Mouse (Mus musculus) fat pad, adult 2 months (tissue): ENCODE measurements around the gene Ubr7.

Experiments
- DNase-seq: peaks from one replicate; pipeline ENCODE4 v3.0.0-alpha.2; 2011; ENCODE audit warnings: low read depth, low spot score; ENCODE audit errors: extremely low read depth

The Ubr7 gene

DNA sequence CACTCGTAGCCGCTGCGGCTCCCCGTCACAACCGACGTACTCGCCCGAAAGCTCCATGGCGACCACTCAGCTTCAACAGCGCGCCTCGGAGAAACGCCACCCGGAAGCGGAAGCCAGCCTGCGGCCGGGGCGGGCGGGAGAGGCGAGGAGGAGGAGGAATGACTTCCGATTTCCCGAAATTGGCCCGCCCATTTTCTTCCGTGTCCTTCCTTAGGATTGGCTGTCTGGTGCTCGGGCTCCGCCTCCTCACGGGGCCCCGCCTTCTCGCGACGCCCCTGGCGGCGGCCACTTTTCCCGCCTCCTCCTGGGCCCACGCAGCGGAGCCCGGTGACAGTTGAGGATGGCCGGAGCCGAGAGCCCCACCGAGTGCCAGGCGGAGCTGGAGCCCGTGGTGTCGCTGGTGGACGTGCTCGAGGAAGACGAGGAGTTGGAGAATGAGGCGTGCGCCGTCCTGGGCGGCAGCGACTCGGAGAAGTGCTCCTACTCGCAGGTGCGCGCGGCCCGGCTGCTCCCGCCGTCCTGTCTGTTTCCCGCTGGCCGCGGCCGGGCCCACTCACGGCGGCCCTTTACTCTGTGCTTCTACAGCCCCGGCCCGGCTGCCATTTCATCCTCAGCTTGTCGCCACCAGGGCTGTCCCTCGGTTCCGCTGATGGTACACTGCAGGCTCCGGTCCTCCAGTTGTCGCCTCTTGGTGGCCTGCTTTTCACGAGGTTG lies at the start of gene Ubr7, which contains the start of the genes Gm28051 and Gon7:
Gene Ubr7 (plus strand): TSS at position 279 of the 714 bp plus-strand sequence.
Gene Gm28051 (minus strand): TSS at position 77 of the 714 bp plus-strand sequence.
Gene Gon7 (minus strand): TSS at position 115 of the 714 bp plus-strand sequence.
- DNase-seq = peak; percentile 75

DNA sequence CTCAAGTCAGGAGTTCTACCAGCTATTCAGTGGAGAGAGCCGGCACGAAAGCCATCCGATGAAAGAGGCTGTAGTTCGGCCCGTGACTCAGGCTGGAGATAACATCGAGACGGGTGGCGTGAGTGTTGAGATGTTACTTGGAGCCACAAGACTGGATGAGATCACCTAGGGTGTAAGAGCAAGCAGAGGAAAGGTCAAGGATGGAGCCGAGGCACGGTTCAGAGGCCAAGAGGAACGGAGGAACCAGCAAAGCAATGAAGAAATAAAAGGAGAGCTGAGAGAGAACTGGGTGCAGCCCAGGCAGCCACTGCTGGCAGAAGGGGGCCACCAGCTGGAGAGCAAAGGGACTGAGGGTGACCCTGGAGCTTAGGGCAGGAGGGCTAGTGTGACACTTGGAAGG lies 49.5 kb upstream of the Ubr7 start:
- DNase-seq = no peak

DNA sequence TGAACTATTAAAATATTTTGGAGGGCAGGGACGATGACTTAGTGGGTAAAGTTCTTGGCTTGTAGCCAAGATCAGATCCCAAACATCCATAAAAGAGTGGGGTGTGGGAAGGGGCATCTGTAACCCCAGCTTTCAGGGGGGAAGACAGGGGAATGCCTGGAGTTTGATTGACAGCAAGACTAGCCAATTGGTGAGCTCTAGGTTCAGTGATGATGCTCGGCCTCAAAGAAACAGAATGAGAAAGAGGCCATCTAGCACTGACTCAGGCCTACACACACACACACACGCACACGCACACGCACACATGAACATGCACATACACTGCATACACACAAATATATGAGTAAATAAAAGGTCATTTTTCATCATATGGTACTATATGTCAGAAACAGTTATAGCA lies 47.9 kb upstream of the Ubr7 start:
- DNase-seq = no peak

- DNase-seq = no peak
Measured at GRCm38 (mm10) chr12:102710851-102711375, 46.9 kb upstream of the Ubr7 start.

DNA sequence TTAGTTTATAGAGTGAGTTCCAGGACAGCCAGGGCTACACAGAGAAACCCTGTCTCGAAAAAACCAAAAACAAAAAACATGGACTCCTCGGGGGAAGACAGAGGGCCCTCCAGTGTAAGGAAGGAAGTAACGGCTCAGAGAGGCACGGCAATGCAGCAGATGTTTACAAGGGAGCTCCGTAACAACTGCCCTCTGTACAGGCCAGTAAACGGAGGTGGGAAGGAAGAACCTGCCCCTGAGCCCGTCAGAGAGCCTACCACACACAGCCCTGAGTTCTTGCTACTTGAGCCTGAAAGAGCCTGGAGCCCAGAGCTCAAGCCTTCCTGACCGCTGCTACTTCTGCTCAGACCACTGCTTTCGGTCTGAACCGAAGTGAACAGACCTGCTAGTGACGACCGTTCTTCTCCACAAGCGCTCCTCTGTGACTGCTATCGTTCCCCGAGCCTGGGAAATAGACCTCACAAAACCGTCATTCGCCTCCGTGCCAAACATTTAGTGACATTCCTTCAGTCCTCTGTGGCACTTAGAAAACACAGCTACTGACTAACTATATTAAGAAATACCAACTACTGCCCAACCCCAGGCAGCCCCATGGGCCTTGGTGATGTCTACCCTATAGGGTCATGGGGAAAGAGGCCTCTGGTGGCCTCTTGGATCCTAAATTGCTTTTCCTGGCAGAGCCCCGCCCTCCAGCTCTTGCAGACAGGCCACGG lies 44.5 kb upstream of the Ubr7 start:
- no peak for DNase-seq

GRCm38 (mm10) chr12:102714116-102714515 lies 43.7 kb upstream of the Ubr7 start:
- no peak for DNase-seq

- no peak for DNase-seq
Measured at GRCm38 (mm10) chr12:102714654-102715395, 42.9 kb upstream of the Ubr7 start.

- DNase-seq = no peak
Measured at GRCm38 (mm10) chr12:102719552-102720315, 38.0 kb upstream of the Ubr7 start.

DNA sequence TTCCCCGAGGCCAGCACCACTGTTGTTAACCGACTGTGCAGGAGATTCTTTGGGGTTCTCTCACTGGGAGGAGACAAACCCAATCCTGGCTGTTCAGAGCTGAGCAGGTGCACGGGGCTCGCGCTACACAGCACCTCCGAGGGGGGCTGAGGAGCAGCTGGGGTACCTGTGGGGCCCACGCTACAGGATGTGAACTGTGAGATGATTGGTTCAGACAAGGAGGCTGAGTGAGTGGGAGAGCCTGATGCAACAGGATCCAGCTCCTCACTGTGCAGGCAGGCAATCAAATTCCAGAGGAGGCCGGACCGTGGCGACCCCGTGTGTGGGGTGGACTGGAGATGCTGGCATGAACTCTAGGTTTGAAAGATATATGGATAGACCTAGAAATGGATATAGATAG lies 35.3 kb upstream of the Ubr7 start:
- DNase-seq = no peak

GRCm38 (mm10) chr12:102722966-102723365 lies 34.8 kb upstream of the Ubr7 start:
- no peak for DNase-seq

GRCm38 (mm10) chr12:102723861-102724260 lies 33.9 kb upstream of the Ubr7 start:
- DNase-seq = no peak

DNA sequence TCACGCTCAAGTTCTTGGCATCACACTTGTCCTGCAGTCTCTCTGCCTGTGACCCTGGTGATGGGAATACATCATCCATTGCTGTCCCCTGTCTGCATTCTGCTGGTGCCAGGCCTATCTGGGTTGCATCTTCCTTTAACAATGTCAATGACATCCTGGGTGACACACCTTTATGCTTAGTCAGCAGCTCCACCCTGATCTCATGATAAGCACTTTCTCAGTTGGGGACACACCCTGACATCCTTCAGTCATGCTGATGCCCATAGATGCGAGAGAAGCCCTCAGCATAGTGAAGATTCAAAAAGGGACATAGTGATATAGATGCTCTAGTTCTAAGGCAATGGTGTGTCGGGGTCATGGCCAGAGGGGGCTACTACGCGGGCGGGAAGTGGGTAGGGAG lies 32.6 kb upstream of the Ubr7 start:
- no peak for DNase-seq

- DNase-seq = no peak
Measured at GRCm38 (mm10) chr12:102725761-102726175, 32.0 kb upstream of the Ubr7 start.

DNA sequence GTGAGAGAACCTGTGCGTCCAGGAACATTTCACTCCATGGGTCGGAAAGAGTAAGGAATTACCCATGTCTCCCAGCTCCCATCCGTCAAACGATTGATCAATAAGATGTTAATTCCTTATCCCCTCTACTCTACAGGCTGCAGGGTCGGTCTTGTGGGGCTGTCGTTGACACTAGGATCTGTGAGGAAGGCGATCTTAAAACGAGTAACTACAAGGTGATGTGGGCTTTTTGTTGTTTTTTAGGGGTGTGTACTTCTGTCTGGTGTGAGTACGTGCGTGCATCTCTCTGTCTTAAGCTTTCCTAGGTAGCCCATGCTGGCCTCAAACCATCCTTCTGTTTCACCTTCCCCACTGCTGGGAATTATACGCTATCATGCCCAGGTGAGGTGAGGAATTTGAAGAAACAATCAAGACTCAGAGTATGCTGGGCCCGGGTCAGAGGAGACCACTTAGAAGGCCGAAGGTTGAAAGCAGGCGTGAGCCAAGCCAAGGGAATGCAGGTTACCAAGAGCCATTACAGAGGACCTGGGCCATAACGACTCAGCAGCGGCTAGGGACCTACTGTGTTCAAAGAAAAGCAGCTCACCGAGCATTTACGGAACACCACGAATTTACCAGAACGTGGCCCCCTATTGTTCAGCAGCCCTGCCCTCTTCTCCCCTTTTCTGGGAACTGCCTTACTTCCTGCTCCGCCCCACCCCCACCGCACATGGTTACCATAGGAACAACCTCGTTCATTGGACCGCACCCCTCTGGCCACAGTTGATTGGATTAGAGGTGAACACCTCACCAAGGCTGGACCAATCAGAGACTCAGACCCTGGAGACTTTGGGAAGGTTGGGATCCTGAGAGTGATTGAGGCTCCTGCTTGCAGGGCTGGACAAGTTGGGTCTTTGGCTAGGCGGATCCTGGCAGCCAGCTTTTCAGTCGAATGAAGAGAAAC lies 27.6 kb upstream of the Ubr7 start:
- no peak for DNase-seq

DNA sequence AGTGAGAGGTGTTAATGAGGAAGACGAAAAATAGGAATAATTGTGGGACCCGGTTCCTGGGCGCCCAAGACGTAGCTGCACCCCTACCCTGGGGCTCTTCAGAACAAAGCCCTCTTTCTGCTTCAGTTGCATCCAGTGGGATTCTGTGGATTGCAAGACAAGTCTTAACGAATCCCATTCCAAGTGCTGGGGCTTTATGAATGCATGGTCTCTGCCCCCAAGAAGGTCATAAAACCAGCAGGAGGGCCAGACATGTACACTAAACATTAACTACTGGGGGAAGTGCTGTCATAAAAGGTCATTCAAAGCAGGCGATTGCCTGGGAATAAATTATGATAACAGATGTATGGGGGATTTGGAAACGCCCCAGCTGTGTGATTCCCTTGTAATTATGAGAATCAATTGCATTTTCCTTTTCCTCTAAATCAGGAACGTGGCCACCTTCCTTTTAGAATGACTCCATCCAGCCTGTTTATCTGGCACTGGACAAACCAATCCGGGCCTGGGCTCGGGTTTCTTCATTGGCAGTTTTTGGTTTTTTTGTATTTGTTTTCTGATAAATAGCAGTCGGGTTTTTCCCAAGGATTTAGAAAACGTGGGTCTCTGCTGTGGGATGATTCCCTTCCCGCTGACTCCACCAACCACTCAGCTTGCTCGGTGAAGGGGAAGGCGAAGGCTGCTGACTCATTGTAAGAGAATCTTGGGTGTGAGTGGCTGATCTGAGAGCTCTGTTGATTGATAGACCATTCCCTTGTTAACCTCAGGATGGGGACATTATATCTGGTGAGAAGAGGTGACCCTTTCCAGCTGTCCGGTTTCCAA lies 26.8 kb upstream of the Ubr7 start:
- no peak for DNase-seq

DNA sequence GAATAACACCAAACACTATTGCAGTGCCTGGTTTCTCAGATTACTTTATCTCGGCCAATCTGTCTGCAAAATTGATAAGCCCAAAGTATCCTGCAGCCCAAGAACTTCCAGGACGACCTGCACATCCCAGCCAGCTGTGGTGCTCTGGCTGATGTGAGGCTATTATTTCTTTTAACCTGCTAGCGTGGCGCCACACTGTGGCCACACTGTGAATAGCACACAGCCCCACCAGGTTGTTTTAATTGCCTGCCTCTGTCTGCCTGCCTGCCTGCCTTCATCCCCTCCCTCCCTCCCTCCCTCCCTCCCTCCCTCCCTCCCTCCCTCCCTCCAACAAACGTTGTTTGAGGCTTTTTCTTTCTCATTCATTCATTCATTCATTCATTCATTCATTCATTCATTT lies 24.4 kb upstream of the Ubr7 start:
- DNase-seq = no peak

GRCm38 (mm10) chr12:102739096-102739495 lies 18.7 kb upstream of the Ubr7 start:
- no peak for DNase-seq

GRCm38 (mm10) chr12:102740285-102740684 lies 17.5 kb upstream of the Ubr7 start:
- no peak for DNase-seq

DNA sequence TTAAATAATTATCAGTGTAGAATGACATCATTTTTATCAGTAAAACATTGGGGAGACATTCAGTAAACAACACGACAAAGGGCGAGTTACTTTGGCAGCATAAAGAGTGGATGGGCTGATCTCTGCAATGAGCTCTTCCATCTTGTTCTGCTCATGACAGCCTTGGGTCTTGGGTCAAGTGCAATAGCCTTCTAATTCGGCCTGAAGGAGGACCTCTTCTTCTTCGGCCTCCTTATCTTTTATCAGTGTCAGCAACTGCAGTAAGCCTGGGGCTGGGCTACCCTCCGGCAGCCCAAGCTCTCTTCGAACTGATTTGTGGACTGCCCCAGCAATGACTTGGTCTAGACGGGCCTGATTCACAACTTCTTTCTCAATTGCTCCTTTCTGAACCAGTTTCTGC lies 15.7 kb upstream of the Ubr7 start:
- DNase-seq = no peak
